Mouse (Mus musculus) bone marrow, adult 2 months (tissue): ENCODE data around the gene Ncapd2.

Experiments
- CTCF ChIP-seq: fragments of 200-500 bp; IDR thresholded peaks from 2 replicates; pipeline ENCODE4 v1.5.1; 2011; ENCODE audit warnings: low read length, control low read depth; ENCODE audit not compliant: control insufficient read depth, insufficient read depth
- POLR2A ChIP-seq: fragments of 200-500 bp; IDR thresholded peaks from 2 replicates; pipeline ENCODE4 v1.6.1; 2011; ENCODE audit warnings: low read depth, mild to moderate bottlenecking, control low read depth, low read length, borderline replicate concordance; ENCODE audit not compliant: control insufficient read depth

- TF ChIP-seq POLR2A (no peak), CTCF (no peak)
Measured at GRCm38 (mm10) chr6:125186203-125186602, 5.3 kb downstream of the Ncapd2 start.
